Mouse (Mus musculus) heart, embryonic 11.5 days (tissue): ENCODE data around the gene Gm20431. TPM values are rescaled to one million over a fixed set of nuclear protein-coding genes. Genes with fewer than 3 reads are reported as not detected.

Experiments used
- ATAC-seq: fragments of 200-750 bp; cut with Nextera tagmentation; replicated peaks from 2 replicates; pipeline ENCODE4 v1.8.0; 2017; ENCODE audit warnings: moderate library complexity; ENCODE audit not compliant: insufficient number of reproducible peaks, low FRiP score, low TSS enrichment
- H3K27ac ChIP-seq: fragments of 300-500 bp; sonication (generic); 2 replicates; pipeline ENCODE4 v1.5.1; 2014; ENCODE audit warnings: mild to moderate bottlenecking, low read depth, low read length
- H3K27me3 ChIP-seq: fragments of 300-500 bp; sonication (generic); 2 replicates; pipeline ENCODE4 v1.6.1; 2014; ENCODE audit warnings: mild to moderate bottlenecking, low read length, mixed read lengths; ENCODE audit not compliant: control insufficient read depth, insufficient read depth
- H3K36me3 ChIP-seq: fragments of 300-500 bp; sonication (generic); 2 replicates; pipeline ENCODE4 v1.6.1; 2014; ENCODE audit warnings: mild to moderate bottlenecking, low read length, moderate library complexity, mixed read lengths; ENCODE audit not compliant: control insufficient read depth, insufficient read depth
- H3K4me1 ChIP-seq: fragments of 300-500 bp; sonication (generic); 2 replicates; pipeline ENCODE4 v1.6.1; 2014; ENCODE audit warnings: low read length; ENCODE audit not compliant: control insufficient read depth, insufficient read depth
- H3K4me2 ChIP-seq: fragments of 300-500 bp; sonication (generic); 2 replicates; pipeline ENCODE4 v1.6.1; 2014; ENCODE audit warnings: mild to moderate bottlenecking, moderate library complexity
- H3K4me3 ChIP-seq: fragments of 300-500 bp; sonication (generic); 2 replicates; pipeline ENCODE4 v1.5.1; 2014; ENCODE audit warnings: low read depth, low read length
- H3K9ac ChIP-seq: fragments of 300-500 bp; sonication (generic); 2 replicates; pipeline ENCODE4 v1.6.1; 2014; ENCODE audit warnings: mild to moderate bottlenecking, low read depth, low read length, moderate library complexity
- H3K9me3 ChIP-seq: fragments of 300-500 bp; sonication (generic); replicated peaks from 2 replicates; pipeline ENCODE4 v1.6.1; 2016; ENCODE audit warnings: low read length; ENCODE audit not compliant: control insufficient read depth
- WGBS: fragments of 180-500 bp; shearing (Covaris S2); extraction: QIAGEN DNeasy Blood & Tissue Kit; methylation state at CpG from one replicate; pipeline ENCODE4 v1.1.7; 2014; ENCODE audit not compliant: insufficient replicate concordance; 5-methylcytosine and 5-hydroxymethylcytosine counted together
- polyA plus RNA-seq: library from polyadenylated mRNA; unstranded; fragments of >200 nt; fragmentation: Nextera tagmentation; extraction: Ambion mirVana; gene quantifications from 2 replicates; pipeline ENCODE4 v1.2.1, GENCODE M21; 2014

Gm20431 gene
- polyA plus RNA-seq, 1 experiment from 2014 or later, result 5.2 TPM

- H3K4me1 ChIP-seq, result peaks cover 17% of the 10 kb centered on the region
- peaks cover 14% of the 10 kb centered on the region for H3K27me3 ChIP-seq
- ATAC-seq, result no peak
- H3K4me3 ChIP-seq, result no peak overlapping the region
- no peaks in the 10 kb centered on the region for H3K9me3 ChIP-seq
- H3K36me3 ChIP-seq, result no peaks in the 10 kb centered on the region
- no peak overlapping the region for H3K9ac ChIP-seq
- 44% methylated on average over 11 of the region's 11 CpGs for WGBS
- H3K27ac ChIP-seq, result no peak overlapping the region
- no peak overlapping the region for H3K4me2 ChIP-seq
Observed at GRCm38 (mm10) chr2:167687651-167688101, 26.4 kb upstream of the Gm20431 start.

- H3K4me2 ChIP-seq, result no peak overlapping the region
- no peak overlapping the region for H3K9ac ChIP-seq
- WGBS, result 86% methylated on average over 4 of the region's 4 CpGs
- no peak overlapping the region for H3K27ac ChIP-seq
- H3K4me1 ChIP-seq, result peaks cover 17% of the 10 kb centered on the region
- H3K4me3 ChIP-seq, result no peak overlapping the region
- H3K36me3 ChIP-seq, result no peaks in the 10 kb centered on the region
- H3K27me3 ChIP-seq, result peaks cover 14% of the 10 kb centered on the region
- H3K9me3 ChIP-seq, result no peaks in the 10 kb centered on the region
- no peak for ATAC-seq
Observed at GRCm38 (mm10) chr2:167687250-167687586, 25.9 kb upstream of the Gm20431 start.

DNA sequence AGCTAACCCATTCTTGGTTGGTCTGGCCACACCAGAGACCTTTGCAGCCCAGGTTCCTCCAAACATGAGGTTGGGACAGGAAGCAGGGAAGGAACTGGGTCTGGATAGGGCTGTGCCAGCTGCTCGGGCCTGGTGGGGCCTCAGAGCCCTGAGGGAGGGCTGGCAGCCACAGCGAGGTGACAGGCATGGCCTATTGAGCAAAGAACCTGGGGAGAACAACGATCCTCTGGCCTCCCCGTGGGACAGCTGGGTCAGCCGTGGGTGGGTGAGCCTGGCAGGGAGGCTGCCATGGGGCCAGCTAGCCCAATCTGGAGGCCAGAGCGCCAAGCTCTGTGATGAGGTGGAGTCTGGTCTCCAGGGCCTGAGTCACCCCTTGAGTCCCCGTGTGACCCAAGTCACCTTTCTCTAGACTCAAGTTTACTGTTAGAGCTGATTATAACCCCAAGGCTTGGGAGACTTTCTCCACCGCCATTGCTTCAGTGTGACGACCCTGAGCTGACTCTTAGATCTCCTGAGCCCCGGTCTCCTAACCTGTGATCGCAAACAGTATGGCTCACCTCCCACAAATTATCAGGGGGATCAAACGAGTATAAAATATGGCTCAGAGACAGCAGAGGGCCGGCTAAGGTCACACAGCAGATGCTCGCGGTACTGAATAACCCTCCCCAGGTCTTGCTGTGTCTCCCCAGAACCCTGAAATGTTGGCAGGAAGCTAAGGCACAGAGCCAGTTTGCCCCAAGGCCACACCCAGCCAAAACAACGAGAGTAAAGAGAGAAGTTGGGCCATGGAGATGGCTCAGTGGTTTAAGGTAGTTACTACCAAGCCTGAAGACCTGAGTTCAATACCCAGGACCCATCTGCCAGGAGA, 25.3 kb upstream of the Gm20431 start:
- no peaks in the 10 kb centered on the region for H3K36me3 ChIP-seq
- H3K27ac ChIP-seq, result no peak overlapping the region
- H3K9ac ChIP-seq, result no peak overlapping the region
- H3K4me2 ChIP-seq, result no peak overlapping the region
- no peak overlapping the region for H3K4me3 ChIP-seq
- ATAC-seq, result no peak
- H3K4me1 ChIP-seq, result peaks cover 17% of the 10 kb centered on the region
- 79% methylated on average over 16 of the region's 16 CpGs for WGBS
- peaks cover 14% of the 10 kb centered on the region for H3K27me3 ChIP-seq
- H3K9me3 ChIP-seq, result no peaks in the 10 kb centered on the region

DNA sequence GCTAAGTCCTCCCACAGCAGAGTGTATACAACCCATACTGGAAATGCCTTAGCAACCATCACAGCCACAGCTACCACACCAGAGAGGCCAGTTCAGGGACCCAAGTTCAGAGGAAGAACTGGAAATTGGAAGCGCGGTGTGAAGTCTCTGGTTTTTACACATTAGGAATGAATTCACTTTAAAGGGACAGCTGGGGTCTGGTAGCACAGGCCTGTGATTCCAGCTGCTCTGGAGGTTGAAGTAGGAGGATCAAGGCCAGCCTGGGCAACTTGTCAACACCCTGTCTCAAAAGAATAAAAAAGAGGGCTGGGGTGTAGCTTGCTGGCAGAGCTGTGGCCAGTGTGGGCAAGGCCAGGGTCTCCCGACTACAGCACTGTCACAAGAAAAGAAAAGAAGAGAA, 24.6 kb upstream of the Gm20431 start:
- Histone ChIP-seq H3K9ac (no peak overlapping the region), H3K27me3 (peaks cover 14% of the 10 kb centered on the region), H3K4me2 (no peak overlapping the region), H3K27ac (no peak overlapping the region), H3K36me3 (no peaks in the 10 kb centered on the region), H3K4me1 (peaks cover 11% of the 10 kb centered on the region), H3K4me3 (no peak overlapping the region), H3K9me3 (no peaks in the 10 kb centered on the region)
- no peak for ATAC-seq
- WGBS, result 75% methylated on average over 3 of the region's 3 CpGs

DNA sequence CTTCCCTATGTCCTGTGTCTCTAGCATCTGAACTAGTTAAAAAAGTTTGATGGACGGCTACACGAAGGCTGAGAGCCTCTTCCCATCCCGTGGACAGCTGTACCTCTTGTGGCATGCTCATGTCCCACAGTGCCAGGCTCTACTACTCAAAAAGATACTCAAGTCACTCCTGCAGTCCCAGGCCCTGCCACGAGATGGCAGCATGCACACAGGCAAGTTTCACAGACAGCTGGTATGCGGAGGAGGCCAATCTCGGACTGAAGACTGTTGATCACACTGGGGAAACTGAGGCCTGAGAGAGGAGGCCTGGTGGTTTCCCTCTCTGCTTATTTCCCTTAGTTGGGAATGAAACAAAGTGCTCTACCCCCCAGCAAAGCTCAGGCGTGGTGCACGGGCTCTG, 23.8 kb upstream of the Gm20431 start:
- H3K4me3 ChIP-seq, result no peak overlapping the region
- H3K27ac ChIP-seq, result no peak overlapping the region
- WGBS, result 7% methylated on average over 8 of the region's 8 CpGs
- peaks cover 14% of the 10 kb centered on the region for H3K27me3 ChIP-seq
- H3K9ac ChIP-seq, result no peak overlapping the region
- no peaks in the 10 kb centered on the region for H3K9me3 ChIP-seq
- no peaks in the 10 kb centered on the region for H3K36me3 ChIP-seq
- no peak for ATAC-seq
- H3K4me2 ChIP-seq, result no peak overlapping the region
- H3K4me1 ChIP-seq, result peaks cover 6% of the 10 kb centered on the region; the same call in 1 of the 2 replicates

DNA sequence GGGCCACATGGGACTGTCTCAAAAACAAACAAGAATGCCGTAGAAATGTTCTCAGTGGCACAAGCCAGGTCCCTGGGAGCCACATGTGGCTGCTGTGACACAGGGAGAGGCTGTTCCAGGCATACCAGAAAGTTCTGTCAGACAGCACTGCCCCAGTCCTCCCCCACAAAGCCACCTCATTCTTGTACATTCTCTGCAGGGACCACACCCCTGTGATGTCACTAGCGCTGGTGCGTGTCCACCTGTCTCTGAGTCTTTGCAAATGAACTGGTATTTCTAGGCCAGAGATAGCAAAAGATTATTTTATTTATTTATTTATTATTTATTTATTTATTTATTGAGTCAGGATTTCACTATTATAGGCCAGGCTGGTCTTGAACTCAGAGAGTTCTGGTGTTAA, 22.4 kb upstream of the Gm20431 start:
- Histone ChIP-seq H3K4me2 (no peak overlapping the region), H3K9me3 (no peaks in the 10 kb centered on the region), H3K4me3 (no peak overlapping the region), H3K27ac (no peak overlapping the region), H3K27me3 (peaks cover 14% of the 10 kb centered on the region), H3K4me1 (peaks cover 6% of the 10 kb centered on the region; the same call in 1 of the 2 replicates), H3K9ac (no peak overlapping the region), H3K36me3 (no peaks in the 10 kb centered on the region)
- ATAC-seq, result no peak
- whole genome bisulfite sequencing, result 71% methylated on average over 3 of the region's 3 CpGs

GRCm38 (mm10) chr2:167680657-167681056, 19.4 kb upstream of the Gm20431 start:
- Histone ChIP-seq H3K36me3 (no peaks in the 10 kb centered on the region), H3K4me1 (no peaks in the 10 kb centered on the region), H3K4me2 (no peak overlapping the region), H3K9me3 (no peaks in the 10 kb centered on the region), H3K4me3 (no peak overlapping the region), H3K9ac (no peak overlapping the region), H3K27me3 (0 out of 2 replicates have a peak, but pooled peaks cover 5% of the 10 kb centered on the region), H3K27ac (no peak overlapping the region)
- no peak for ATAC-seq
- 44% methylated on average over 5 of the region's 5 CpGs for WGBS

DNA sequence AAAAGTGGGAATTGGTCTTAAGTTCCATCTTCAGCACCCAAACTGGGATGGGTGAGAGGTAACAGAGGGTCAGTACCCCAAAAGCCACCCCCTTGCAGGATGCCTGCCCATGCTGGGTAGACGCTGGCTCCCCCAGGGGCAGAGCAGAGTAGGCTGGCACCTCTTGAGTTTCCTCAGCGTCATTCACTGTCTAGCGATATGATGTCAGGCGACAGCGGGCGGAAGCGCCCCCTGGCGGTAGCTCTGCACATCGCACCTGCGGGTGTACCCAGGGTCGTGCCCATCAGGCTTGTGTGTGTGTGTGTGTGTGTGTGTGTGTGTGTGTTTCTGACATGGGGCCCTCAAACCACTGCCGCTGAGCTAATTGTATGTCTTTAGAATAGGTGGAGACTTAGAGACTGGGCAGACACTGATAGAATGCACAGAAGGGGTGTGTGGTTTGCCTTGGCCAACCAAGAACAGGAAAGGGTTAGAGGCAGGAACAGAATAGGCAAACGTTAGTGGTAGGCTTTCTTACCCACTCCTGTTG, 18.7 kb upstream of the Gm20431 start:
- Histone ChIP-seq H3K27me3 (0 out of 2 replicates have a peak, but pooled peaks cover 5% of the 10 kb centered on the region), H3K4me1 (peaks cover 3% of the 10 kb centered on the region; the same call in 1 of the 2 replicates), H3K27ac (no peak overlapping the region), H3K4me3 (no peak overlapping the region), H3K9ac (no peak overlapping the region), H3K36me3 (no peaks in the 10 kb centered on the region), H3K4me2 (no peak overlapping the region), H3K9me3 (no peaks in the 10 kb centered on the region)
- ATAC-seq, result peak; percentile 60; the same call in 1 of the 2 replicates
- 4% methylated on average over 13 of the region's 13 CpGs for WGBS
